Mouse (Mus musculus) layer of hippocampus, postnatal 14 days (tissue): ENCODE measurements at regions not wholly inside any gene's neighbourhood (a gene's known extent, or its start where the extent isn't known, plus 50 kb on each side); places are given as distances from the start of the nearest gene placed in this dataset.
A peak's percentile ranks its signal among the peaks of the same experiment; 100 is the strongest.

Source experiments
- DNase-seq, 2 experiments: peaks; one replicate each; pipeline ENCODE4 v3.0.0; 2021 to 2022; ENCODE audit warnings: low spot score in 2 of 2, mixed read lengths in 1 of 2

DNA sequence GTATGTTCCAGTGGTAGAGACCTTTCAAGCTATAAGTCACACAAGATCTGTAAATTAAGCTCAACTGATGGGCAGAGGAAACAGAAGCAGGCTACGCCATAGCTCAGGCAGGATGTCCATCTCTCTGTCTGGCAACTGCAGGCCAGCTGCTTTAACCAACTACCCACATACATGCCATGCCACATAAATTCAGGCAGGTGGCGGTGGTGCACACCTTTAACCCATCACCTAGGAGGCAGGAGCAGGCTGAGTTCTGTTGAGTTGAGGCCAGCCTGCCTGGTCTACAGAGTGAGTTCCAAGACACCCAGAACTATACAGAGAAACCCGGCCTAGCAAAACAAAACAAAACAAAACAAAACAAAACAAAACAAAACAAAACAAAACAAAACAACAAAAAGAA lies 289.1 kb upstream of the Sash1 start:
- DNase-seq: no peak

- DNase-seq: no peak
Measured at GRCm38 (mm10) chr10:9173509-9173908, 287.6 kb upstream of the Sash1 start.

DNA sequence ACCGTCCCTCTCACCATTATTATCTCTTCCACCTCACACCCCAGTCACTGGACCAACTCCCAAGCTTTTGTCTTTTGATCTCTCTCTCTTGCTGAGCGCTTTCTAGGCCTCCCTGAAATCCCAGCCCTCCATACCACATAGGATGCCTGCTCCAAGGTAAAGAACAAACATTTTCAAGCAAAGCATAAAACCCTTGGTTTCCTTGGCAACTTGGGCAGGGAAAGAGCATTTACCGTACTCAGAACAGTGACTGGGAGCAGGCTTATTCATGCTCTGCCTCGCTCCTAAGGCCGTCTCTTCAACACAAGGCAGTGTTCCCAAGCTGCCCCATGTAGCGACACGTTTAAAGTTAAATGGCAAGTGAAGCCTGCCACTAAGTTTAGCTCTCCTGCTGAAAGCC lies 282.9 kb upstream of the Sash1 start:
- no peak for DNase-seq

DNA sequence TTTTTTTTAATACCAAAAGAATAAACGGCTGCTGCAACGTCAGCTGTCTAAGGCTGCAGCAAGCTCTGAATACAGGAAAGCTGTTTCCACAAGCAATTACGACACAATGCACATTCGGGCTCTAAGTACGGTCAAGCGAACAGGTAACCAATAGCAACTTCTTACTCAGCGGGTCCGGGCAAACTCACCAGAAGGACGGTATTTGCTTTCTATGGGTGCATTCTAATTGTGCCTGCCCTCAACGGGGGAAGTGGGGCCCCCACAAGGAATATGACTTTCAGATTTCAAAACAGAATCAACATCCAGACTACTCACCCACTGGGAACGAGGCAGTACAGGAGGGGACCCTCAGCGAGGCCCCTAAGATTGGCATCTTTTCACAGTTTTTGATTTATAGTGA lies 280.1 kb upstream of the Sash1 start:
- peak; percentile 18 to 41 for DNase-seq

DNA sequence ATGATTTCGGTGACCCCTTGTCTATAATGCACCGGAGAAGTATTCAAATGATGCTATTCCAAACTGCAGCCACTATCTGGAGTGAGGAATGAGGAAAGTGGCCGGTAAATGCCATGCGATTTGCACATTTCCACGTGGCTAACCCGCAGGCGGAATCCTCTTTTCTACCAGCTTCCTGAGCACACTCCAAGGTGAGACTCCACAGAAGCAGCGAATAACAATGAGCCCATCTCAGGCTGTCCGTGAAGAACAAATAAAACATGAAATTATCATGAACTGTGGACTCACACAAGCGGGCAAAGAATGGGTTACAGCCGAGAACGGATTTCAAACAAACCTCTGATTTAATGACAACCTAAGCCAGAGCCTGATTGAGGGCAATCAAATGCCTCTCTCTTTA lies 279.7 kb upstream of the Sash1 start:
- DNase-seq: no peak

DNA sequence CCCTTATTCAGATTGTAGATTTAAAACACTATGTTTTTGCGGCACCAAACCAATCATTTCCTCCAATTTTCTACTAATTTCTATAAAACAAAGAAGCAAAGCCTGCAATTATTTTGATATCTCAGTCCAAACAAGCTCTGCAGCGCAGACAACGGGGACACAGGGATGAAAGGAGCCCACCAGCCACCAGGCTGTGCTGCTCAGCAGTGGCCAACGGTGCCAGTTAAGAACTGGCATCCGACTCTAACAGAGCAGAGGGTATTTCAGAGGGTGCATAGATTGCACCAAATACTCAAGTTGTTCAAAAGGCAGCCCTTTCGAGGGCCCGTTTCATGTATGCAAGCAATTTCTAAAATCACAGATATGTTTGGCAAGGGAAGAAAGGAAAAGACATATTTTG lies 278.5 kb upstream of the Sash1 start:
- peak; percentile 11 to 22 for DNase-seq

GRCm38 (mm10) chr10:9161597-9161996 lies 275.7 kb upstream of the Sash1 start:
- DNase-seq: no peak

DNA sequence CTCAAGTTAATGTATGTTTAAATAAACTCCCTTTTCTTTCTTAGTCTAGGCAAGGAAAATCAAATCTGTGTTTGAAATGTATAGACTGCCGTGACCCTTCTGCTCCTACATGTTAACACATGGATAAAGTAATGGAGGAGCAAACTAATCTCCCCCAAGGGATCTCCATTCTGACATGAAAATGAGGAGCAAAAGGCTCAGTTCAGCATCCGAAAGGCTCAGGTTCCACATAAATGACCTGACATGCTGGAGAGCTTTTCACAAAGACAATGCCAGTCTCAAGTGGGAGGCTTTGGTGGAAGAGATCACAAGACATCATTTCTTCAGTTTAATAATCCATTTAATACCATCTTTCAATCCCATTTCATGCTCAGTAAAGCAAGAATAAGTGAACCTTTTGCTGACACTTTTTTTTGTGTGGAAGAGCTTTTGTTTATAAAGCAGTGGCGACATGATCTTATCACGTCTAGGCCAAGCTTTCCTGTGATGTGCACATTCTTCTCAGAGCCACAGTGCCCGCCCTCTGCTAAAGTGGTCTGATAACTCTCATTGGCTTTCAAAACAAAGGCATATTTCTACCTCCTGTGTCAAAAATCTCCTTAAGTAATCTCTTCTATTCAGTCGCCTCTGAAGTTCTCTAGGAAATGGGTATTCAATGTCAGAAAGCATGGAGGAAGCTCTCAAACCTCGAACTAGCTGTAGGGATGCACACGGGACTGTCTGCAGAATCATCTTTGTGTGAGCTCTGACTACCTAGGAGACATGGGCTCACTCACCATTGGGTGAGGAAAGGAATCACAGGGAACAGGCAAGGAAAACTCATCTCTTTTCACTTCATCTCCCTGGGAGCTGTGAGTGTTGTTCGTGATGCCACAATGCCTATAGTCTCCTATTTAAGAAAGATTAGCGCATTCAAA lies 271.7 kb upstream of the Sash1 start:
- no peak for DNase-seq

DNA sequence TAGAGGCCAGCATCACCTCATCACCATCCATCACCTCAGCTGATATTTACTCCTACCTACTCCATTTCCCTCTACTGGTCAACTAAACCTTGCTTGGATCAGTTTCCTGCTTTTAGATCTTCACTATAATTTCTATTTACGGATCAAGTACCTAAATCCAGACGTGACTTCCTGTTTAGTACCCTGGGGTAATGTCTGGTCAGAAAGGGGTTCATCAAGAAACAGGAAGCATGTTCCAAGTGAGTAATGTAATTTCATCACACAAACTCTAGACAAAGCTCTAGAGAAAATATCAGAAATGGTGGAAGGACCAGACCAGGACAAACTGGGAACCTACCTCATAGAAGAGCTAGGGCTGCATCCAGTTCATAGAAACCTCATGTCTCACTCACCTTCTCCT lies 250.2 kb upstream of the Sash1 start:
- DNase-seq: no peak

DNA sequence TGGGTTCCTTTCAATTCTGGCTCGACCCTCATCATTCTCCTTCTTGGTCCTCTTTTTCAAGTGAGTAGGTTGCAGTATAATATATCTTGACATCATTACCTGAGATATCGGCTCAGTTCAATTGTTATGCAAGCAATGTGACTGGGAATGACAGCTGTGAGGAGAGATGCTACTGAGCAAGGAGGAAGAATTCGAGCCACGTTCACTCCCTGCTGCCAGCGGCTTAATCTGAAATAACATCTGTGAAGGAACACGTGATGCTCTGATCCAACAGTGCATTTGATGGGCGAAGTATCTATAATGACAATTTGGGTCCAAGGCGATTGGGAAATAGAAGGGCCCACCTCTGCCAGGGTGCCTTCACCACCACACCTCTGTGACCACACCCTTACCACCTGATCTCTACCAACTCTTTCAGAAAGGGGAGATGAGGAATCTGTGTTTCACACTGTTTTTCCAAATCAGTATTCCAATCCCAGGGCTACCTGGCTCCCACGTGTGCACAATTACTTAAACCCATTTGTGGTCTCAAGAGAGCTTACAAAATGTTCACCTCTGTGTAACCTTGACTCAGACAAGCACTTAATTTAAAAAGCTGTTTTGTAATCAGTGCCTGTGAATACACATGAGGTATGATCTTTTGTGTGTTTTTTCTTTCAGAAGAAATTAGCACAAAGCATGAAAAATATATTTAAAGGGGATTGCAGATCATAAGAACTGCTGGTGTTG lies 248.6 kb upstream of the Sash1 start:
- DNase-seq: no peak

GRCm38 (mm10) chr10:9130061-9130460 lies 244.2 kb upstream of the Sash1 start:
- no peak for DNase-seq

- DNase-seq: no peak
Measured at GRCm38 (mm10) chr10:9119249-9119648, 233.4 kb upstream of the Sash1 start.

DNA sequence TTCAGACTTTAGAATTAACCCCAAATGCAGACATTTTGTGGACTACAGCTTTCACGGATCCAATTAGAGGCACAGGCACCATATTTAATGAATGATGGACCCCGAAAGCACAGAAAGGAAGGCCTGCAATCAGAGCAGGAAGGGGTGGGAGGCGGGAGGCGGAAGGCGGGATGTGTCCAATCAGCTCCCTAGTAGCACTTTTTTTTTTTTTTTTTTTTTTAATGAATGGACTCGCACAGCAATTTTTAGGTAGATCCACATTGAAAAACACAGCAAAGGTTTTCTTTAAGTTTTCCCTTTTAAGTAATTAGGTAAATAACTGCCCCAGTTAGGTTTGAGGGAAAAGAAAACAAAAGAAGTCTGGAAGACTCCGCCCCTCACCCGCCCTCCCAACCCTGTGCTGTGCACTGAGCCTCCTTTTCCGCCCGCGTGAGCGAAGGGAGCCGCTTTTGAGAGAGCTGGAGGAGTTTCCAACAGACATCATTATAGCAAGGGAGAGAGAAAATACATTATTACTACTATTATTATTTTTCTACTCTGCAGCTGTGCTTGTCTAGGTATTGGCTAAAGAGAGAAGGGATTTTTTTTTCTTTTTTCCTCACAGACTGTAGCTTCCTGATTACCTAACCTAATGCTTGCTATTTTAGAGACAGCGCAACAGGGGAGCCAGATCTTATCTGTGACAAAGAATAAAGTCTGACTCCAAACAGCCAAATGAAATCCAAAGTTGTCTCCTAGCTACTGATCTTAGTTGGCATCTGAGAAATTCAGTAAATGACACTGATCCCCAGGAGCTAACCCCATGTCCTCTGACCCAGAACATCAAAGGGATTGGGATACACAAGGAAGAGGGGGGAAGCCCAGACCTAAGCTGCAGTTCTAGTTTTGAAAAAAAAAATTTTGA lies 232.0 kb upstream of the Sash1 start:
- DNase-seq: peak in 1 of 2 experiments; percentile 6

DNA sequence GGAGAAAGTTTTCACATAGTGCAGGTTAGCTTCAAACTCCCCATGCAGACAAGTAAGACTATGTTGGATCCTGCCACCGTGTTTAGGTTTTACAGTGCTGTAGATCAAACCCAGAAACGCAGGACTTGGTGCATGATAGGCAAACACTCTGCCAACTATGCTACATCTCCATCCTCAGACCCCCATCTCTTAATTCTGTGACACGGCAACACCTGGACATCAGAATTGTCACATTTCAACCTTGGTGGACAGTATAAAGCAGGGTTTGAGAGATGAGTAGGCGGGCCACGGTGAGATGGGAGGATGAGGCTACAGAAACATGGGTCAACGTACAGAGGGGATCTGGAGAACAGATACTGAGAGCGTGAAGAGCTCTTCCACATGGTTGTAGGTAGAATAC lies 231.3 kb upstream of the Sash1 start:
- DNase-seq: no peak

- peak in 1 of 2 experiments; percentile 49 for DNase-seq
Measured at GRCm38 (mm10) chr10:9113706-9114105, 227.8 kb upstream of the Sash1 start.

- DNase-seq: no peak
Measured at GRCm38 (mm10) chr10:9111051-9111450, 225.2 kb upstream of the Sash1 start.

DNA sequence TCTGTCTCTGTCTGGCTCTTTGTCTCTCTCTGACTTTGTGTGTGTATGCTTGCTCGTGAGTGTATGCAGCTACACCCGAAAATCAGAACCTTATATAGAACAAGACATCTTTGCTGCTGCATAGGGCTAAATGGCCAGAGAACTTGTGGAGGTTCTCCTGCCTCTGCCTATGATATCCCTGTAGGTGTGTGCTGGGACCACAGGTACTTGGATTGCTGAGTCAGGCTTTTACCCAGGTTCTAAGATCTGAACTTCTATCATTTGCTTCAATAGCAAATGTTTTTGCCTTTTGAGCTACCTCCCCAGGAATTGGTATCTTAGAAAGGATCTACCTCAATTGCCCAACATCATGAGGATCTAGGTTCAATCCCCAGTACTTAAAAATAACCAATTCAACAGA lies 210.3 kb upstream of the Sash1 start:
- no peak for DNase-seq

DNA sequence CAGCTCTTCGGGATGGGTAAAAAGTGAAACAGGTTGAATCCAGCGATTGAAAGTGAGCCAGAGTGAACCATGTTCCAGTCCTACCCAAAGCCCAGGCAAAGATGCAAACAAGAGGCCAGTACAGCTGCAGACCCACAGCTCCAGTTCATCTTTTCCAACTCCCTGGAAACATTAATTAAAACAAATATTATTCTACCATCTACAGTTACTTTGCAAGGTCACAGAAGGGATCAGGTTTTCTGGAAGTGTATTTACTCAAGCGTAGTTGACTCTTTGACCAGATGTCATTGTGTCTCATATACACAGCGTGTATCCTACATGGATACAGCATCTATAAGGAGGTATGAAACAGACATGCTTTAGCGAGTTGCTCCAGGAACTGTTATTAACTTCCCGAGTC lies 209.3 kb upstream of the Sash1 start:
- no peak for DNase-seq

DNA sequence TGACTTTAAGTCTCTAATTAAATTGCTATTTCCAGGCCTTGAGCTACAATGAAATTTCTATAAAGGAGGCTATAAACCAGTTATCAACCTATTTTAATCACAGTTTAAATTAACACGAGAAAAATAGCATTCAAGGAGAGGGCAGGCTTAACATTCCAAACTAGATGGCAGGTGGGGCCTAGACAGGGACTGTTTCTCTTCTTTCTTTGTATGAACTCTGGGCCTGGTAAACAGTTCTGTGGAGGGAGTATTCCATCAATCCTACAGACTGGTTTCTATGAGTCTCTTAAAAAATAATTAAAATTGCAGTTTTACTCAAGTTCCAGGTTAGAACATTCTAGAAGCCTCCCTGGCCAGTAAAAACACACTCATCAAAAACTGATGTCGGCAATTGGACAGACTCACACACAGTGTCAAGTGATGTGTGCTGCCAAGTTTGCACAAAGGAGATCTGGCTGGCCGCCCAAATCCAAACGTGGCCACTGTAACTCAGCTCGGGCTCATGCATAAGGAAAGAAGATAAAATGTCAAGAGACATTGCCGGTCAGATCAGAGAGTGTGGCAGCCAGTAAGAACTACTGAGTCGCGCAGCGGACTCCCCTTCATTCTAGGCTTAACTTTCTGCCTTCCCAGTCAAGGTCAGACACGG lies 206.5 kb upstream of the Sash1 start:
- peak in 1 of 2 experiments; percentile 40 for DNase-seq

GRCm38 (mm10) chr10:9090961-9091360 lies 205.1 kb upstream of the Sash1 start:
- no peak for DNase-seq

- DNase-seq: no peak
Measured at GRCm38 (mm10) chr10:9087871-9088270, 202.0 kb upstream of the Sash1 start.
